Mouse (Mus musculus): Measurements from ENCODE around the gene Csrnp1.

DNA sequence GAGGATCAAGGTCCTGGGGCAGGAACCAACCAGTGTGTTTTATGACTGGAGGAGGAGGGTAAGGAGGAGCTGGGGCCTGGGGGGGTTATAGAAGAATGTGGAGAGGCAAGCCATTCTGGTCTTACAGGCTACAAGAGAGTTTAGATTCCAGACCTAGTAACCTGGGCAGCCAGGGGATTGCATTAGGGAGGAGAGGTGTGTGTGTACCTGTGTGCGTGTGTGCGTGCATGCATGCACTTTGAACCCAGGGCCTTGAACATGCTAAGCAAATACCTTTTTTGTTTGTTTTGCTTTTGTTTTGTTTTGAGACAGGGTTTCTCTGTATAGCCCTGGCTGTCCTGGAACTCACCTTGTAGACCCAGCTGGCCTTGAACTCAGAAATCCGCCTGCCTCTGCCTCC is 25.4 kb upstream of the Csrnp1 start:
- TF ChIP-seq CTCF (IDR thresholded peaks at IDR 0.05; ENCODE audit: extremely low read depth, insufficient read depth, insufficient read length, insufficient replicate concordance) = no peak
- TF ChIP-seq POLR2A (IDR thresholded peaks at IDR 0.05; ENCODE audit: low read depth, low read length) = no peak
